Mouse (Mus musculus) MEL (cell line): ENCODE results near the gene Rap2b. TPM values are rescaled to one million over a fixed set of nuclear protein-coding genes. Genes with fewer than 3 reads are reported as not detected.

Experiments used
- DNase-seq: peaks from one replicate; pipeline ENCODE4 v3.0.0; 2011; ENCODE audit warnings: low read depth, low spot score
- H3K27ac ChIP-seq: 2 replicates; pipeline ENCODE4 v1.5.1; 2012; ENCODE audit warnings: low read depth, mild to moderate bottlenecking, control low read depth, low read length, moderate library complexity; ENCODE audit not compliant: control insufficient read depth
- H3K27me3 ChIP-seq, 2 experiments: fragments of 150-350 bp in 1 of 2; sonication (generic) in 1 of 2; 2 replicates each; pipeline ENCODE4 v1.6.1; 2012; ENCODE audit warnings: low read length in 2 of 2, mild to moderate bottlenecking in 2 of 2, improper control_type of control experiment in 1 of 2, moderate library complexity in 1 of 2; ENCODE audit not compliant: insufficient read depth in 2 of 2, control insufficient read depth in 1 of 2
- H3K36me3 ChIP-seq, 2 experiments: 2 replicates each; pipeline ENCODE4 v1.6.1; 2012 to 2014; ENCODE audit warnings: low read length in 2 of 2, improper control_type of control experiment in 1 of 2, inconsistent platforms in 1 of 2, mild to moderate bottlenecking in 1 of 2; ENCODE audit not compliant: insufficient read depth in 2 of 2, control insufficient read depth in 1 of 2
- H3K4me1 ChIP-seq, 2 experiments: fragments of 150-350 bp in 1 of 2; sonication (generic) in 1 of 2; 2 replicates each; pipeline ENCODE4 v1.6.1; 2012; ENCODE audit warnings: low read length in 2 of 2, improper control_type of control experiment in 1 of 2, mild to moderate bottlenecking in 1 of 2; ENCODE audit not compliant: insufficient read depth in 2 of 2, control insufficient read depth in 1 of 2
- H3K4me3 ChIP-seq, 2 experiments: fragments of 150-350 bp in 1 of 2; sonication (generic) in 1 of 2; 2 replicates each; pipeline ENCODE4 v1.5.1; 2012; ENCODE audit warnings: low read depth in 2 of 2, low read length in 2 of 2, mild to moderate bottlenecking in 2 of 2, moderate library complexity in 2 of 2, control low read depth in 1 of 2, improper control_type of control experiment in 1 of 2; ENCODE audit not compliant: control insufficient read depth in 1 of 2, insufficient read depth in 1 of 2
- H3K79me2 ChIP-seq: 2 replicates; pipeline ENCODE4 v1.6.1; 2012; ENCODE audit warnings: mild to moderate bottlenecking, low read length, moderate library complexity; ENCODE audit not compliant: control insufficient read depth, poor library complexity, insufficient read depth
- H3K9ac ChIP-seq: 2 replicates; pipeline ENCODE4 v1.6.1; 2012; ENCODE audit warnings: low read depth, mild to moderate bottlenecking, control low read depth, low read length, moderate library complexity; ENCODE audit not compliant: control insufficient read depth, poor library complexity, severe bottlenecking
- H3K9me3 ChIP-seq: fragments of 150-350 bp; sonication (generic); replicated peaks from 2 replicates; pipeline ENCODE4 v1.6.1; 2012; ENCODE audit warnings: mild to moderate bottlenecking, low read length, improper control_type of control experiment, moderate library complexity; ENCODE audit not compliant: insufficient read depth
- CHD1 ChIP-seq: IDR thresholded peaks from 2 replicates; pipeline ENCODE4 v1.6.1; 2012; ENCODE audit warnings: low read depth, mild to moderate bottlenecking, inconsistent platforms, low read length, improper control_type of control experiment
- CTCF ChIP-seq, 3 experiments: IDR thresholded peaks in 2 of 3; conservative IDR thresholded peaks in 1 of 3; 2 replicates each; pipeline ENCODE4 v1.5.1; 2011 to 2012; ENCODE audit warnings: low read length in 3 of 3, low read depth in 2 of 3, mild to moderate bottlenecking in 2 of 3, improper control_type of control experiment in 1 of 3, inconsistent platforms in 1 of 3, mixed read lengths in 1 of 3, moderate library complexity in 1 of 3; ENCODE audit not compliant: control insufficient read depth in 1 of 3, insufficient read depth in 1 of 3, poor library complexity in 1 of 3, severe bottlenecking in 1 of 3
- ELF1 ChIP-seq: IDR thresholded peaks from 2 replicates; pipeline ENCODE4 v1.6.1; 2014; ENCODE audit warnings: low read depth, mild to moderate bottlenecking, inconsistent platforms, low read length, improper control_type of control experiment, moderate library complexity
- EP300 ChIP-seq, 2 experiments: IDR thresholded peaks; 2 replicates each; pipeline ENCODE4 v1.6.1; 2011; ENCODE audit warnings: improper control_type of control experiment in 2 of 2, low read length in 2 of 2, low read depth in 1 of 2, mild to moderate bottlenecking in 1 of 2
- ETS1 ChIP-seq: IDR thresholded peaks from 2 replicates; pipeline ENCODE4 v1.6.1; 2012; ENCODE audit warnings: low read depth, mild to moderate bottlenecking, inconsistent platforms, low read length, improper control_type of control experiment, moderate library complexity
- GABPA ChIP-seq: IDR thresholded peaks from 2 replicates; pipeline ENCODE4 v1.6.1; 2012; ENCODE audit warnings: low read depth, mild to moderate bottlenecking, inconsistent platforms, low read length, improper control_type of control experiment, moderate library complexity
- GATA1 ChIP-seq: IDR thresholded peaks from 2 replicates; pipeline ENCODE4 v1.6.1; 2011; ENCODE audit warnings: low read depth, low read length, improper control_type of control experiment
- HCFC1 ChIP-seq: IDR thresholded peaks from 2 replicates; pipeline ENCODE4 v1.6.1; 2012; ENCODE audit warnings: low read depth, mild to moderate bottlenecking, inconsistent platforms, low read length, improper control_type of control experiment, moderate library complexity
- JUND ChIP-seq: IDR thresholded peaks from 2 replicates; pipeline ENCODE4 v1.6.1; 2011; ENCODE audit warnings: low read depth, mild to moderate bottlenecking, improper control_type of control experiment, low read length
- KAT2A ChIP-seq: conservative IDR thresholded peaks from 2 replicates; pipeline ENCODE4 v1.6.1; 2012; ENCODE audit warnings: low read depth, low read length, improper control_type of control experiment, inconsistent platforms
- MAFK ChIP-seq: IDR thresholded peaks from 2 replicates; pipeline ENCODE4 v1.6.1; 2011; ENCODE audit warnings: low read depth, mild to moderate bottlenecking, low read length, improper control_type of control experiment, borderline replicate concordance
- MAX ChIP-seq: IDR thresholded peaks from 2 replicates; pipeline ENCODE4 v1.6.1; 2011; ENCODE audit warnings: low read length, improper control_type of control experiment
- MEF2A ChIP-seq: IDR thresholded peaks from 2 replicates; pipeline ENCODE4 v1.6.1; 2014; ENCODE audit warnings: low read depth, mild to moderate bottlenecking, inconsistent platforms, low read length, improper control_type of control experiment; ENCODE audit not compliant: poor library complexity, insufficient replicate concordance, severe bottlenecking; ENCODE audit errors: extremely low read depth
- MXI1 ChIP-seq: IDR thresholded peaks from 2 replicates; pipeline ENCODE4 v1.6.1; 2011; ENCODE audit warnings: mild to moderate bottlenecking, low read depth, low read length, improper control_type of control experiment
- MYB ChIP-seq: IDR thresholded peaks from 2 replicates; pipeline ENCODE4 v1.6.1; 2011; ENCODE audit warnings: mild to moderate bottlenecking, low read depth, low read length, improper control_type of control experiment
- MYC ChIP-seq: IDR thresholded peaks from 2 replicates; pipeline ENCODE4 v1.6.1; 2011; ENCODE audit warnings: low read depth, mild to moderate bottlenecking, low read length, improper control_type of control experiment, moderate library complexity
- NELFE ChIP-seq: IDR thresholded peaks from 2 replicates; pipeline ENCODE4 v1.6.1; 2011; ENCODE audit warnings: low read depth, low read length, improper control_type of control experiment
- POLR2AphosphoS2 ChIP-seq: IDR thresholded peaks from 2 replicates; pipeline ENCODE4 v1.6.1; 2011; ENCODE audit warnings: low read length, improper control_type of control experiment
- RCOR1 ChIP-seq: IDR thresholded peaks from 2 replicates; pipeline ENCODE4 v1.6.1; 2012; ENCODE audit warnings: low read depth, mild to moderate bottlenecking, inconsistent platforms, low read length, improper control_type of control experiment
- SMC3 ChIP-seq: IDR thresholded peaks from 2 replicates; pipeline ENCODE4 v1.6.1; 2011; ENCODE audit warnings: low read depth, low read length, improper control_type of control experiment
- TAL1 ChIP-seq: IDR thresholded peaks from 2 replicates; pipeline ENCODE4 v1.6.1; 2012; ENCODE audit warnings: mild to moderate bottlenecking, inconsistent platforms, low read length, moderate library complexity, mixed read lengths
- TBP ChIP-seq: IDR thresholded peaks from 2 replicates; pipeline ENCODE4 v1.8.0; 2011; ENCODE audit warnings: low read depth, low read length, improper control_type of control experiment
- TCF12 ChIP-seq: IDR thresholded peaks from 2 replicates; pipeline ENCODE4 v1.6.1; 2014; ENCODE audit warnings: low read depth, mild to moderate bottlenecking, inconsistent platforms, low read length, improper control_type of control experiment, moderate library complexity
- UBTF ChIP-seq: IDR thresholded peaks from 2 replicates; pipeline ENCODE4 v1.6.1; 2012; ENCODE audit warnings: low read depth, mild to moderate bottlenecking, inconsistent platforms, low read length, improper control_type of control experiment, moderate library complexity, borderline replicate concordance; ENCODE audit not compliant: insufficient read depth
- USF2 ChIP-seq, 2 experiments: IDR thresholded peaks; 2 replicates each; pipeline ENCODE4 v1.6.1; 2011 to 2012; ENCODE audit warnings: improper control_type of control experiment in 2 of 2, low read length in 2 of 2, borderline replicate concordance in 1 of 2, inconsistent platforms in 1 of 2, low read depth in 1 of 2, mild to moderate bottlenecking in 1 of 2; ENCODE audit not compliant: insufficient read depth in 1 of 2
- ZC3H11A ChIP-seq: IDR thresholded peaks from 2 replicates; pipeline ENCODE4 v1.6.1; 2012; ENCODE audit warnings: low read depth, mild to moderate bottlenecking, inconsistent platforms, low read length, improper control_type of control experiment
- ZKSCAN1 ChIP-seq: IDR thresholded peaks from 2 replicates; pipeline ENCODE4 v1.6.1; 2012; ENCODE audit warnings: low read depth, mild to moderate bottlenecking, inconsistent platforms, low read length, improper control_type of control experiment, moderate library complexity
- ZMIZ1 ChIP-seq: IDR thresholded peaks from 2 replicates; pipeline ENCODE4 v1.6.1; 2012; ENCODE audit warnings: low read depth, mild to moderate bottlenecking, inconsistent platforms, low read length, improper control_type of control experiment, moderate library complexity
- ZNF384 ChIP-seq: IDR thresholded peaks from 2 replicates; pipeline ENCODE4 v1.6.1; 2012; ENCODE audit warnings: low read depth, mild to moderate bottlenecking, inconsistent platforms, low read length, improper control_type of control experiment
- polyA plus RNA-seq, 2 experiments: library from polyadenylated mRNA; stranded (reverse) in 1 of 2; unstranded in 1 of 2; fragments of >175 nt in 1 of 2; fragments of >200 nt in 1 of 2; gene quantifications; 2 replicates each; pipeline versions ENCODE4 v1.2.1 to v1.2.4; 2012; ENCODE audit warnings: low replicate concordance in 2 of 2, low read depth in 1 of 2; ENCODE audit not compliant: insufficient read length in 2 of 2, insufficient read depth in 1 of 2, missing spikeins in 1 of 2
- total RNA-seq: library from RNA; depleted of rRNA; stranded (reverse); fragments of 300-350 nt; gene quantifications from 2 replicates; pipeline ENCODE4 v1.2.3, GENCODE M21; 2012

Rap2b gene
- total and polyA plus RNA-seq, 3 experiments: 4.4 to 5.6 TPM; not detected in 1

DNA sequence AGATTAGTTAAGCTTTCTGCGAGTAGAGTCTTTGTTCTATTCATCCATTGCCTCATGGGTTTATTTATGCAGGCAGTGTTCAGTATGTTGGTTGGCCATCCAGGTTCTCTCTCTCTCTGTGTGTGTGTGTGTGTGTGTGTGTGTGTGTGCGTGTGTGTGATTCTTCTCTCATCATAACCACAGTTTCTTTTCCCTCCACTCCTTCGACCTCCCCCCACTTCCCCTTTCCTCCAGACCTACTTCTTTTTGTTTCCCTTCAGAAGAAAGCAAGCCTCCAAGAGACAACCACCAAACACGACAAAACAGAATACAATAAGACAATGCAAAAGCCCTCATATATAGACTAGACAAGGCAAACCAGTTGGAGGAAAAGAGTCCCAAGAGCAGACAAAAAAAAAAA is 45.5 kb downstream of the Rap2b start:
- no peaks in the 10 kb centered on the region for H3K79me2 ChIP-seq
- TF ChIP-seq ZNF384 (peak; percentile 44), CTCF (IDR thresholded peaks at IDR 0.05 in 2 of 3, conservative IDR thresholded peaks at IDR 0.05 in 1 of 3; ENCODE audit: control insufficient read depth in 1 of 3, insufficient read depth in 1 of 3, low read depth in 2 of 3, low read length in 3 of 3, poor library complexity in 1 of 3, severe bottlenecking in 1 of 3) (no peak), CHD1 (no peak), ZC3H11A (no peak), MAFK (no peak), MYC (peak; percentile 21; the same call in 1 of the 2 replicates), ETS1 (peak; percentile 40; the same call in 1 of the 2 replicates), TBP (0 out of 2 replicates have a peak, but pooled peaks have one; percentile 18), EP300 (IDR thresholded peaks at IDR 0.05; ENCODE audit: low read depth in 1 of 2, low read length in 2 of 2) (peak in 1 of 2 experiments; percentile 49; a peak in 3 of 4 replicates), GABPA (no peak), MEF2A (no peak), USF2 (IDR thresholded peaks at IDR 0.05; ENCODE audit: borderline replicate concordance in 1 of 2, insufficient read depth in 1 of 2, low read depth in 1 of 2, low read length in 2 of 2) (no peak)
- TF ChIP-seq, all 39 proteins: peak for 5
- Histone ChIP-seq H3K36me3 (peaks cover 0 to 27% of the 10 kb centered on the region in 2 experiments; a peak in 2 of 4 replicates), H3K4me3 (no peak overlapping the region), H3K27me3 (no peaks in the 10 kb centered on the region), H3K9me3 (no peaks in the 10 kb centered on the region), H3K4me1 (peaks cover 15 to 23% of the 10 kb centered on the region in 2 experiments), H3K9ac (no peak overlapping the region), H3K27ac (peak overlapping the region; percentile 49)
- peak; percentile 77 for DNase-seq

DNA sequence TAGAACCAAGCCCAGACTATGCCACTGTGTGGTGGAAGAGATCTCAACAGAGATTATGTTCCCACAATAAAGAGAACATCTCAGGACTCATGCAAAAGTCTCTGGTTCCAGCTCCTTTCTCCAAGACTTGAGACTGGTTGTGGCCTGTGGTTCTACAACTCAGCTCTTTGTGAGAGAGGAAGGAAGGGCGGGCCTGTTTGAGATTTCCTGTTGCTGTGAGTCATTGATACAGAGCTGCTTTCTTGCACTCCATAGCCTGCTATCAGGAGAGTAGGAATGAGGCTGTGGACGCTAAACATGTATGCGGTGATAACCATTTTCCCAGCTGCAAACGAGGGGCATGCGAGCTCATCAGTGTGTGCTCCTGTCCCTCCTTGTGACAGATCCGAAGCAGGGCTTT is 48.2 kb downstream of the Rap2b start:
- DNase-seq: peak; percentile 89
- Histone ChIP-seq H3K9ac (peak overlapping the region; percentile 6; the same call in 1 of the 2 replicates), H3K27me3 (no peaks in the 10 kb centered on the region), H3K27ac (peak overlapping the region; percentile 49), H3K4me3 (peak overlapping the region in 1 of 2 experiments; percentile 6; a peak in 1 of 4 replicates), H3K36me3 (peaks cover 0 to 27% of the 10 kb centered on the region in 2 experiments; a peak in 2 of 4 replicates), H3K79me2 (no peaks in the 10 kb centered on the region), H3K4me1 (peaks cover 15 to 23% of the 10 kb centered on the region in 2 experiments), H3K9me3 (no peaks in the 10 kb centered on the region)
- TF ChIP-seq ZMIZ1: no peak
- TF ChIP-seq ZKSCAN1: no peak
- peak; percentile 90 for TF ChIP-seq GATA1
- TF ChIP-seq RCOR1: peak; percentile 83
- TF ChIP-seq ELF1: no peak
- no peak for TF ChIP-seq UBTF
- TF ChIP-seq HCFC1: no peak; the same call in 1 of the 2 replicates
- no peak for TF ChIP-seq GABPA
- no peak for TF ChIP-seq USF2 (IDR thresholded peaks at IDR 0.05; ENCODE audit: borderline replicate concordance in 1 of 2, insufficient read depth in 1 of 2, low read depth in 1 of 2, low read length in 2 of 2)
- TF ChIP-seq POLR2AphosphoS2: no peak
- TF ChIP-seq MAFK: 0 out of 2 replicates have a peak, but pooled peaks have one; percentile 16
- TF ChIP-seq JUND: 0 out of 2 replicates have a peak, but pooled peaks have one; percentile 59
- TF ChIP-seq CTCF (IDR thresholded peaks at IDR 0.05 in 2 of 3, conservative IDR thresholded peaks at IDR 0.05 in 1 of 3; ENCODE audit: control insufficient read depth in 1 of 3, insufficient read depth in 1 of 3, low read depth in 2 of 3, low read length in 3 of 3, poor library complexity in 1 of 3, severe bottlenecking in 1 of 3): no peak
- TF ChIP-seq TCF12: peak; percentile 83
- TF ChIP-seq MXI1: peak; percentile 61
- no peak for TF ChIP-seq NELFE
- TF ChIP-seq MYB: no peak
- TF ChIP-seq KAT2A: no peak
- TF ChIP-seq MAX: 0 out of 2 replicates have a peak, but pooled peaks have one; percentile 32
- TF ChIP-seq EP300 (IDR thresholded peaks at IDR 0.05; ENCODE audit: low read depth in 1 of 2, low read length in 2 of 2): peak; percentile 87 to 92
- TF ChIP-seq MYC: peak; percentile 63; the same call in 1 of the 2 replicates
- no peak for TF ChIP-seq SMC3
- peak; percentile 77 for TF ChIP-seq TAL1
